Mouse (Mus musculus) retina, postnatal 7 days (tissue): Measurements from ENCODE around the gene Wdr34.

Experiments
- DNase-seq: peaks from one replicate; pipeline ENCODE4 v3.0.0-alpha.2; 2012; ENCODE audit warnings: low read depth, low spot score

The Wdr34 gene

DNA sequence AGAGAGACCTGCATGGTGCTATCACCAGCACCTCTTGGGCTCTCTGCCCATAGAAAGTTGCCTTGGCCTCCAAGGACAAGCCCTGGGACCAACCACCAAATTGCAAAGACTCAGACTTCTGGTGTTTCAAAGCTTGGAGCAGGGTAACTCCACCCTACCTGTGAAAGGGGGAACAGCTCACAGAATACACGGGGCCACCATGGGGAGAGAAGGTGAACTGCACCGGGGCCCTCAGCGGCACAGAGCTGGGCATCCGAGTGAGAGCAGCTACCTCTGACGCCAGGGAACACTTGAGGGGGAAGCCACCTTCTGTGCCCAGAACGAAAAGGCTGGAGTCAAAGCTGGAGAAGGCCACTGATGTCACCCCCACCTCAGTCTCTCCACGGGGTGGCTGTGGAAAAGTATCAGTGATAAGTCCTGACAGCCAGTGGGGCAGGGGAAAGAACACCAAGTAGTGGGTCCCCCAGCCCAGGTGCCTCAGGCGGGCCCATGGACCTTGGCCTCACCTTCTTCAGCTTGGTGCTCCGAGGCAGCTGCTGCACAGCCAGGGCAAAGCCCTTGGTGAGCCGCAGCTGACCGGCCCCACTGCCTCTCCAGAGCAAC lies 16.3 kb downstream of the Wdr34 start:
- DNase-seq: no peak

DNA sequence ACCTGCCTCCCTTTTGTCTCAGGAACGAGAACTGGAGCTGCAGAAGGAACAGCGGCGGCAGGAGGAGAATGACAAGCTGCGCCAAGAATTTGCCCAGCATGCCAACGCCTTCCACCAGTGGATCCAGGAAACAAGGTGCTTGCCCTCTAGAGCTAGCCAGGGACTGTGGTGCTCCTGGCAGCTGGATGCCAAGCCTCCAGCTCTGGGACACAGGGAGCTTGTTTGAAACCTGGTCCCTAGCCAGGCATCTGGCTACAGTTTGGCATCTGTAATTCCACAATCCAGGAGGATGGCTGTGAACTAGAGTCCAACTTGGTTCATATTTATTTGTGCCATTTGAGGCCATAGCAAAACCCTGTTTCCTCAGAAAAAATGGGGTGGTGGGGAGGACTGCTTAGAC lies 21.7 kb downstream of the Wdr34 start:
- no peak for DNase-seq

DNA sequence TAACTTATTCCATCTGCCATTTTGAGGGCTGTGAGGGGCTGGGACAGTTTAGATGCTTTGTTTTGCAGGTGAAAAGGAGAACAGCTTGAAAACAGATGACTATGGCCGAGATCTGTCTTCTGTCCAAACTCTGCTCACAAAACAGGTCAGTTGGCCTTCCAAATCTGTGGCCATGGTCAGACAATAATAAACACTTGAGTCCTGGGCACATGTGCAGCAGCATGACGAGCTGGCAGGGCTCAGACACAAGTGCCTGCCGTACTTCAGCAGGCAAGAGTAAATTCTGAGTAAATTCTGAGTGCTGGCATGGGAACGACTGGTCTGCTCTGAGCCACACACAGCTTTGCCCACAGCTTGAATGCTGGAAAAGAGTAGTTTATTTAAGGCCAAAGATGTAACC lies 23.2 kb downstream of the Wdr34 start:
- DNase-seq: no peak

DNA sequence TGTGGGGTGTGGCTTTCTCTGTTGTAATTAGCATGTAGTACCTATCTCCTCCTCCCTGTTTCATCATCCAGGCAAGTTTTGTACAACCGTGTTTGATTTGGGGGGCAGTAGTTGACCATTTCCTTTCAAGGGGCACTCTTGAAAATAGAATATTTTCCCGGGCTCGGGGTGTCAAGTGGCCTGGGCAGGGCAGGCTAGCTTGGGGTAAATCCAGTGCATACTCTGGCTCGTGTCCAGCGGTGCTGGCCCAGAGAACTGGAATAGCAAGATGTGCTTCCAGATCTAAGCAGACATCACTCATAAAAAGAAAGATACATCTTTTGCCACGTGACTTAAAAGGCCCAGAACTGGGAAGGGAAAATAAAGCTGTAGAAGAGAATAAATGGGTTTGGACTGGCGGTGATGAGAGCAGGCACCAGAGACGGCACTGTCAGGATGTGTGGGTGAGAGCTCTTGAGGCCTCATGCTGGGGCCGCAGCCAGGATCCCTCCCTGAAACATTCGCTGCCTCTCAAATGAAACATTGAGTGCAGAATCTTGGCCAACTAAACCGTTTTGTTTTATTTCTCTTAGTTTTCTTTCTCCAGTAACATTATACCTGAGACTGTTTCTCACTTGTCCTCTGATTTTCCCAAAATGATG lies 34.2 kb downstream of the Wdr34 start:
- no peak for DNase-seq

DNA sequence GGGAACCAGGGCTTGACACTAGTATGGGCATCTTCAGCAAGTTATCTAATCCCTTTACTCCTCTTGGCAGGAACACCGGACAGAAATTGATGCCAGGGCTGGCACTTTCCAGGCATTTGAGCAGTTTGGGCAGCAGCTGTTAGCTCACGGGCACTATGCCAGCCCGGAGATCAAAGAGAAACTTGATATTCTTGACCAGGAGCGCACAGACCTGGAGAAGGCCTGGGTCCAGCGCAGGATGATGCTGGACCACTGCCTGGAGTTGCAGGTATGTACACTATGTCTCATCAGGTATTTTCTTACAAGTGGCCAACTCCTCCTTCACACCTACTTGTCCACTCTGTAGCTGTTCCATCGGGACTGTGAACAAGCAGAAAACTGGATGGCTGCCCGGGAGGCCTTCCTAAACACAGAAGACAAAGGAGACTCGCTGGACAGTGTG lies 37.8 kb downstream of the Wdr34 start:
- DNase-seq: no peak

DNA sequence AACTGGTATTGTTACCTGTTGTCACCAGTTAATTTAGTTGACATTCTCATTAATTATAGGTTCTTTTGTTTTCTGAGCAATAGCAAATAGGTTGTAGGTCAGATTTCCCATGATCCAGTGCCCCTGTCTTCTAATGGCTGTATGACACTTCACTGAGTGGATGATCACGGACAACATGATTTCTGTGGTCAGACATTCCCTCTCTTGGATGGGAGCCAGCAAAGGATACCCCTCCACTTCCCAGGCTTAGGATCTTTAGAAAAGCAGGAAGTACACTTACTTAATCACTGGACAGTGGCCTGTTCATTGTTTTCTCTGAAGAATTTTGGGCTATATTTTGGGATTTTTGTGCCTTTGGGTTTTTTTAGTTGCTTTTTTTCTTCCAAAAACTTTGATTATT lies 39.6 kb downstream of the Wdr34 start:
- DNase-seq: no peak

DNA sequence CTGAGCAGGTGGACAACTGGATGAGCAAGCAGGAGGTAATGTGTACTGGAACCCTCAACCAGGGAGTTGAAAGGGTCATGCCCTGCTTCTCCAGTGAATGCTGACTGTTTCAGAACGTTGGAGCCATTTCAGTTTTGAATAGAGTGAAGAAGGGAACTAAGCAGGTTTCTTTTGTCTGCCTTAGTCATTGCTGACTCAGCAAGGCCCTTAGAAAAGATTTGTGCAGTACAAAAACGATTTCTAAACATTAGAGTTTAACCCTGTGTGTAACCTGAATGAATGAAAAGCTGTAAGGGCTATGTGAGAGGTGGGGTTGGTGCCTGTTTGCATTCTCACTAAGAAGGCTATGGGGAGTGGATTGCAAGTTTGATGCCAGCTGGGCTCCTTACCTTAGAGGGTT lies 56.7 kb downstream of the Wdr34 start:
- DNase-seq: no peak
